Mouse (Mus musculus) ES-Bruce4 (cell line): ENCODE data around the gene Fhdc1.

Experiments
- CTCF ChIP-seq: IDR thresholded peaks from one replicate; pipeline ENCODE4 v1.8.1; 2011; ENCODE audit warnings: low read depth, low read length
- POLR2A ChIP-seq: IDR thresholded peaks from one replicate; pipeline ENCODE4 v1.8.1; 2011; ENCODE audit warnings: low read length; ENCODE audit not compliant: insufficient read depth

DNA sequence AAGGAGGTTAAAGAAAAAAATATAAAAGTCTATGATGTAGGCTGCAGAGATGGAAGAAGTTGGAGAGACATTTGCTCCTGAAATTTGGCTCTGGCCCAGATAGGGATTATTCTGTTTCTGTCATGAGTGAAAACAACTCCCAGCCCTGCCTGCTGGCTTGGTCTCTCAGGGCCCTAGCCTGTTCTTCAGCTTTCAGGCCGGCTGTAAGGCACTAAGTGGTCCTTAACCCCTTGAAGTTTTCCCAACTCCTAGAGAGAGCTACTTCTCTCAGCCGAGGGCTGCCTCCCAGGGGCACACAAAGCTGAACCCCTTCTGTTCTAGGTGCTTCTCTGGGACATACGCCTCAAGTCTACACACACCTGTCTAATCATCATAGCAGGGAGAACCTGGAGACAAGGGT is 7.7 kb downstream of the Fhdc1 start:
- TF ChIP-seq POLR2A, result no peak
- TF ChIP-seq CTCF, result no peak
